Mouse (Mus musculus) bone marrow macrophage, adult 2 months (primary cell): Measurements from ENCODE around the gene Alg3. TPM values are rescaled to one million over a fixed set of nuclear protein-coding genes. Genes with fewer than 3 reads are reported as not detected.

Experiments
- H3K27ac ChIP-seq: 2 replicates; pipeline ENCODE4 v1.5.1; 2012; ENCODE audit warnings: low read depth, low read length; ENCODE audit not compliant: insufficient read depth
- H3K4me1 ChIP-seq: 2 replicates; pipeline ENCODE4 v1.6.1; 2012; ENCODE audit warnings: low read length; ENCODE audit not compliant: control insufficient read depth, insufficient read depth
- H3K4me3 ChIP-seq: 2 replicates; pipeline ENCODE4 v1.5.1; 2012; ENCODE audit warnings: mild to moderate bottlenecking, low read length, moderate library complexity; ENCODE audit not compliant: insufficient read depth
- CTCF ChIP-seq: IDR thresholded peaks from 2 replicates; pipeline ENCODE4 v1.5.1; 2012; ENCODE audit warnings: low read depth, mild to moderate bottlenecking, low read length, moderate library complexity
- POLR2A ChIP-seq: IDR thresholded peaks from 2 replicates; pipeline ENCODE4 v1.6.1; 2012; ENCODE audit warnings: mild to moderate bottlenecking, low read depth, low read length, borderline replicate concordance
- polyA plus RNA-seq: library from polyadenylated mRNA; stranded (reverse); fragments of >200 nt; gene quantifications from 2 replicates; pipeline ENCODE4 v1.2.4, GENCODE M21; 2012; ENCODE audit not compliant: missing spikeins, insufficient read depth, insufficient read length

Gene Alg3
- polyA plus RNA-seq, result 10.9 and 13.1 TPM in 2 replicates

- TF ChIP-seq CTCF (no peak), POLR2A (no peak; the same call in 1 of the 2 replicates)
- peak within 1 kb of the TSS; percentile 66 for H3K27ac ChIP-seq
- H3K4me1 ChIP-seq, result peaks cover 4% of the 10 kb centered on the region; the same call in 1 of the 2 replicates
Measured at GRCm38 (mm10) chr16:20611357-20612227, at the start of gene Alg3, which contains the start of the genes Eef1akmt4 and Gm49333. Alg3 (minus strand) TSS chr16:20611735. Eef1akmt4 (plus strand) TSS chr16:20611593. Gm49333 (plus strand) TSS chr16:20611610.

GRCm38 (mm10) chr16:20657661-20658060, 46.1 kb upstream of the Alg3 start:
- Histone ChIP-seq H3K4me3 (peak overlapping the region; percentile 25), H3K27ac (peak overlapping the region; percentile 77), H3K4me1 (peaks cover 26% of the 10 kb centered on the region)
- TF ChIP-seq POLR2A, result no peak
- no peak for TF ChIP-seq CTCF

More at GRCm38 (mm10) chr16:20611357-20612227, at the start of gene Alg3, which contains the start of the genes Eef1akmt4 and Gm49333:
- peak within 1 kb of the TSS; percentile 75 for H3K4me3 ChIP-seq

GRCm38 (mm10) chr16:20653315-20653714, 41.8 kb upstream of the Alg3 start:
- H3K27ac ChIP-seq, result no peak overlapping the region
- TF ChIP-seq CTCF (no peak), POLR2A (no peak)
- H3K4me1 ChIP-seq, result peaks cover 20% of the 10 kb centered on the region
- H3K4me3 ChIP-seq, result no peak overlapping the region

GRCm38 (mm10) chr16:20651947-20652310, 40.4 kb upstream of the Alg3 start:
- TF ChIP-seq CTCF (no peak), POLR2A (no peak)
- H3K27ac ChIP-seq, result peak overlapping the region; percentile 36; the same call in 1 of the 2 replicates

GRCm38 (mm10) chr16:20651076-20651946, 39.8 kb upstream of the Alg3 start, which contains the start of gene Psmd2:
Psmd2 (plus strand) TSS chr16:20651652.
- 0 out of 2 replicates have a peak, but pooled peaks have one; percentile 31 for TF ChIP-seq POLR2A
- TF ChIP-seq CTCF, result no peak
- Histone ChIP-seq H3K4me1 (peaks cover 2% of the 10 kb centered on the region; the same call in 1 of the 2 replicates), H3K4me3 (peak within 1 kb of the TSS; percentile 84), H3K27ac (peak within 1 kb of the TSS; percentile 60)

More at GRCm38 (mm10) chr16:20651947-20652310, 40.4 kb upstream of the Alg3 start:
- Histone ChIP-seq H3K4me1 (peaks cover 8% of the 10 kb centered on the region), H3K4me3 (peak overlapping the region; percentile 84)

- Histone ChIP-seq H3K27ac (no peak overlapping the region), H3K4me3 (no peak overlapping the region), H3K4me1 (peaks cover 3% of the 10 kb centered on the region; the same call in 1 of the 2 replicates)
- TF ChIP-seq CTCF (no peak), POLR2A (no peak)
Measured at GRCm38 (mm10) chr16:20643911-20644310, 32.4 kb upstream of the Alg3 start.

GRCm38 (mm10) chr16:20642161-20642560, 30.6 kb upstream of the Alg3 start:
- H3K4me1 ChIP-seq, result peaks cover 3% of the 10 kb centered on the region; the same call in 1 of the 2 replicates
- no peak overlapping the region for H3K4me3 ChIP-seq
- TF ChIP-seq CTCF (peak; percentile 83), POLR2A (no peak)
- H3K27ac ChIP-seq, result no peak overlapping the region

- TF ChIP-seq CTCF, result no peak
- H3K4me1 ChIP-seq, result peaks cover 3% of the 10 kb centered on the region; the same call in 1 of the 2 replicates
- H3K27ac ChIP-seq, result no peak overlapping the region
Measured at GRCm38 (mm10) chr16:20638367-20638766, 26.8 kb upstream of the Alg3 start.

GRCm38 (mm10) chr16:20637410-20637809, 25.9 kb upstream of the Alg3 start:
- no peak overlapping the region for H3K27ac ChIP-seq
- no peak overlapping the region for H3K4me3 ChIP-seq
- peaks cover 3% of the 10 kb centered on the region; the same call in 1 of the 2 replicates for H3K4me1 ChIP-seq
- TF ChIP-seq POLR2A, result no peak
- no peak for TF ChIP-seq CTCF

More at GRCm38 (mm10) chr16:20638367-20638766, 26.8 kb upstream of the Alg3 start:
- H3K4me3 ChIP-seq, result no peak overlapping the region
